Mouse (Mus musculus): ENCODE data around the gene Slc25a53. TPM values are rescaled to one million over a fixed set of nuclear protein-coding genes. Genes with fewer than 3 reads are reported as not detected.

Gene Slc25a53
- polyA plus RNA-seq (2014; fragmentation: Illumina TruSeq; extraction: RNeasy Lipid Tissue Mini Kit (QIAGEN cat#74804); ENCODE audit: low replicate concordance), result 6.3 TPM

GRCm38 (mm10) chrX:137038000-137038483, at the start of gene Slc25a53:
TSS of gene Slc25a53 (minus strand) at chrX:137038302.

GRCm38 (mm10) chrX:137049425-137050225, 11.5 kb upstream of the Slc25a53 start, which contains the start of gene Fam199x:
TSS of gene Fam199x (plus strand) at chrX:137049594.

GRCm38 (mm10) chrX:136992978-136993547, 45.0 kb downstream of the Slc25a53 start, which contains the start of gene Zcchc18:
TSS of gene Zcchc18 (plus strand) at chrX:136993155.

DNA sequence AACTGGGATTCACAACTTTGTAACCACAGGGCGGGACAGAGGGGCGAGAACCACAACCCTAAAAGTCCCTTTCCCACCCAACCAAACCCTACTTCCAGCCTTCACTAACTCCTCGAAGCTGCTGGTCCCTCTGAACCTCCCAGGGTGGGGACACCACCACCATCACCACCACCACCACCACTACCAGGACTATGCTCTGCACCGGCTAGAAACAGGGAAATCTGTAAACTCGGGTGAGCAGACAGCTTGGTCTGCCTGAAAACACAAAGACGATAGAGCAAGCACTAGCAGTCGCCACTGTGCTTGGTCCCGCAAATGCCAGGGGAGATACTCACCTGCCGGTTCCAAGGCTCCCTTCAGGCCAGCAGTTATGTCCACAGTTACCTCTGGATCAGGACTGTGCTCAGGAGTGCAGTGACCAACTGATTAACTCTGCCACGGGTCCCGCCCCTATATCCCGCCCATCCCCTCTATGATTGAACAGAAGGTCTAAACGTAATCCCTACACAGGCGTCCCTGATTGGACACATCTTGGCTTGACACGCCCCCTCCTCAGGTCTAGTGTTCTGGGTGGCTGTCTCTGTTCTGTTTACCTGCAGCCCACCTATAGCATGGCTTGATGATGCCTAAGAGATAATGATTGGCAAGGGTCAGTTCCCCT, 61.5 kb downstream of the Slc25a53 start, which contains the start of the genes Tmsb15l and Tmsb15b1:
Gene Tmsb15l, minus strand, starts transcription at position 446 of the 661 bp plus-strand sequence.
Gene Tmsb15b1, minus strand, starts transcription at position 451 of the 661 bp plus-strand sequence.

DNA sequence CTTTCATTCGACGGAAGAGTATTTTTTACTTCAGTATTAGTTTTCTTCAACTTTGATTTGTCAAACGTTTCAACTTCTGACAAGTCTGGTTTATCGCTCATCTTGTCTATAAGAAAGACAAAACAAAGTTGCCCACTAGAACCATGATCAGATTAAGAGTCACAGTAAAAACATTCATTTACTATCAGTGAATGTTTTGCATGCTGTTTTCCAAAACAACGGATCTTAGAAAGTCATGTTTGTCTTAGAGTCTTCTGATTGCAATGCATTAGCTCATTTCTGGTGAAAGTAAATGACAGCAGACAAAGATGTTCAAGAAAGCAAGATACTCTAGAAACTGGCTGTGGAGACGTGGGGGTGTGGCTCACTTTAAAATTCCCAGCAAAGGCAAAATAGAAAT, 62.7 kb downstream of the Slc25a53 start, which contains the start of gene Tmsb15b2:
Gene Tmsb15b2, minus strand, starts transcription at position 101 of the 400 bp plus-strand sequence.

Other genes starting within 250 kb of the Slc25a53 start
- gene Plp1, start 215.6 kb downstream of the Slc25a53 start, polyA plus RNA-seq (2014; fragmentation: Illumina TruSeq; extraction: RNeasy Lipid Tissue Mini Kit (QIAGEN cat#74804); ENCODE audit: low replicate concordance), result 4.0 TPM
- 0.15 TPM for gene Rab9b, start 169.5 kb downstream of the Slc25a53 start, polyA plus RNA-seq (2014; fragmentation: Illumina TruSeq; extraction: RNeasy Lipid Tissue Mini Kit (QIAGEN cat#74804); ENCODE audit: low replicate concordance)
- not detected for gene H2bfm, start 111.0 kb downstream of the Slc25a53 start, polyA plus RNA-seq (2014; fragmentation: Illumina TruSeq; extraction: RNeasy Lipid Tissue Mini Kit (QIAGEN cat#74804); ENCODE audit: low replicate concordance)
- 77.7 TPM for gene Tmsb15b2, start 62.8 kb downstream of the Slc25a53 start, polyA plus RNA-seq (2014; fragmentation: Illumina TruSeq; extraction: RNeasy Lipid Tissue Mini Kit (QIAGEN cat#74804); ENCODE audit: low replicate concordance)
- gene Tmsb15l, start 61.4 kb downstream of the Slc25a53 start, polyA plus RNA-seq (2014; fragmentation: Illumina TruSeq; extraction: RNeasy Lipid Tissue Mini Kit (QIAGEN cat#74804); ENCODE audit: low replicate concordance), result 9.2 TPM
- 17.8 TPM for gene Tmsb15b1, start 61.4 kb downstream of the Slc25a53 start, polyA plus RNA-seq (2014; fragmentation: Illumina TruSeq; extraction: RNeasy Lipid Tissue Mini Kit (QIAGEN cat#74804); ENCODE audit: low replicate concordance)
- 2.3 TPM for gene Zcchc18, start 45.1 kb downstream of the Slc25a53 start, polyA plus RNA-seq (2014; fragmentation: Illumina TruSeq; extraction: RNeasy Lipid Tissue Mini Kit (QIAGEN cat#74804); ENCODE audit: low replicate concordance)
- gene Fam199x, start 11.3 kb upstream of the Slc25a53 start, polyA plus RNA-seq (2014; fragmentation: Illumina TruSeq; extraction: RNeasy Lipid Tissue Mini Kit (QIAGEN cat#74804); ENCODE audit: low replicate concordance), result 13.0 TPM
- not detected for gene Esx1, start 83.8 kb upstream of the Slc25a53 start, polyA plus RNA-seq (2014; fragmentation: Illumina TruSeq; extraction: RNeasy Lipid Tissue Mini Kit (QIAGEN cat#74804); ENCODE audit: low replicate concordance)